Mouse (Mus musculus) midbrain, embryonic 16.5 days (tissue): ENCODE measurements around the gene Fkbp11. TPM values are rescaled to one million over a fixed set of nuclear protein-coding genes. Genes with fewer than 3 reads are reported as not detected.
"Not testable (repeated sequence)": the region's sequence is repeated elsewhere in the genome, so short reads cannot be mapped to it uniquely, and the experiment has no call there.

ENCODE experiments used
- ATAC-seq: fragments of 200-750 bp; cut with Nextera tagmentation; 2 replicates; pipeline ENCODE4 v1.8.0; 2017; ENCODE audit warnings: moderate TSS enrichment
- H3K27ac ChIP-seq: fragments of 300-500 bp; sonication (generic); 2 replicates; pipeline ENCODE4 v1.5.1; 2014; ENCODE audit warnings: mild to moderate bottlenecking, low read length, mixed read lengths
- H3K27me3 ChIP-seq: fragments of 300-500 bp; sonication (generic); 2 replicates; pipeline ENCODE4 v1.6.1; 2014; ENCODE audit warnings: low read depth, low read length, mixed read lengths; ENCODE audit not compliant: control insufficient read depth, insufficient read depth
- H3K36me3 ChIP-seq: fragments of 300-500 bp; sonication (generic); 2 replicates; pipeline ENCODE4 v1.6.1; 2014; ENCODE audit warnings: mild to moderate bottlenecking, low read length, moderate library complexity, mixed read lengths; ENCODE audit not compliant: control insufficient read depth, insufficient read depth
- H3K4me1 ChIP-seq: fragments of 300-500 bp; sonication (generic); 2 replicates; pipeline ENCODE4 v1.6.1; 2014; ENCODE audit warnings: mild to moderate bottlenecking, low read length, mixed read lengths; ENCODE audit not compliant: control insufficient read depth, insufficient read depth
- H3K4me2 ChIP-seq: fragments of 300-500 bp; sonication (generic); 2 replicates; pipeline ENCODE4 v1.6.1; 2014; ENCODE audit warnings: mild to moderate bottlenecking, low read length, mixed read lengths
- H3K4me3 ChIP-seq: fragments of 300-500 bp; sonication (generic); 2 replicates; pipeline ENCODE4 v1.5.1; 2014; ENCODE audit warnings: low read depth, mild to moderate bottlenecking, low read length, moderate library complexity, mixed read lengths
- H3K9ac ChIP-seq: fragments of 300-500 bp; sonication (generic); 2 replicates; pipeline ENCODE4 v1.6.1; 2014; ENCODE audit warnings: low read depth, low read length, mixed read lengths
- H3K9me3 ChIP-seq: fragments of 300-500 bp; sonication (generic); replicated peaks from 2 replicates; pipeline ENCODE4 v1.6.1; 2014; ENCODE audit warnings: mild to moderate bottlenecking, low read length, mixed read lengths; ENCODE audit not compliant: control insufficient read depth, poor library complexity, severe bottlenecking
- WGBS: fragments of 180-500 bp; shearing (Covaris S2); extraction: QIAGEN DNeasy Blood & Tissue Kit; methylation state at CpG from one replicate; pipeline ENCODE4 v1.1.7; 2014; 5-methylcytosine and 5-hydroxymethylcytosine counted together
- polyA plus RNA-seq: library from polyadenylated mRNA; unstranded; fragments of >200 nt; fragmentation: Nextera tagmentation; extraction: Ambion mirVana; gene quantifications from 2 replicates; pipeline ENCODE4 v1.2.1, GENCODE M21; 2015

The Fkbp11 gene
- polyA plus RNA-seq, 1 experiment from 2014 or later, result 4.0 TPM

- H3K9ac ChIP-seq, result no peak overlapping the region
- no peak overlapping the region for H3K4me3 ChIP-seq
- H3K27ac ChIP-seq, result no peak overlapping the region
- ATAC-seq, result no peak
- H3K4me1 ChIP-seq, result no peaks in the 10 kb centered on the region
- H3K27me3 ChIP-seq, result no peaks in the 10 kb centered on the region
- peaks cover 3% of the 10 kb centered on the region; the same call in 1 of the 2 replicates for H3K36me3 ChIP-seq
- H3K4me2 ChIP-seq, result no peak overlapping the region
- 89% methylated on average over 10 of the region's 10 CpGs for WGBS
- H3K9me3 ChIP-seq, result no peaks in the 10 kb centered on the region
Observed at GRCm38 (mm10) chr15:98746344-98746965, 18.5 kb upstream of the Fkbp11 start.

GRCm38 (mm10) chr15:98743863-98744262 is 15.9 kb upstream of the Fkbp11 start:
- H3K36me3 ChIP-seq, result peaks cover 24% of the 10 kb centered on the region
- not testable (repeated sequence) for H3K9me3 ChIP-seq, H3K4me1 ChIP-seq, H3K9ac ChIP-seq, H3K27ac ChIP-seq, H3K4me2 ChIP-seq, H3K4me3 ChIP-seq, ATAC-seq, H3K27me3 ChIP-seq
- 96% methylated on average over 3 of the region's 3 CpGs for WGBS

GRCm38 (mm10) chr15:98742766-98743428 is 14.9 kb upstream of the Fkbp11 start:
- ATAC-seq, result no peak
- H3K36me3 ChIP-seq, result peaks cover 27% of the 10 kb centered on the region
- no peaks in the 10 kb centered on the region for H3K27me3 ChIP-seq
- H3K4me3 ChIP-seq, result no peak overlapping the region
- H3K4me2 ChIP-seq, result no peak overlapping the region
- no peak overlapping the region for H3K27ac ChIP-seq
- H3K4me1 ChIP-seq, result no peaks in the 10 kb centered on the region
- no peak overlapping the region for H3K9ac ChIP-seq
- 90% methylated on average over 8 of the region's 8 CpGs for WGBS
- H3K9me3 ChIP-seq, result no peaks in the 10 kb centered on the region

GRCm38 (mm10) chr15:98740219-98740618 is 12.2 kb upstream of the Fkbp11 start:
- no peak for ATAC-seq
- no peaks in the 10 kb centered on the region for H3K27me3 ChIP-seq
- H3K9ac ChIP-seq, result no peak overlapping the region
- 75% methylated on average over 8 of the region's 8 CpGs for WGBS
- no peaks in the 10 kb centered on the region for H3K4me1 ChIP-seq
- H3K4me2 ChIP-seq, result no peak overlapping the region
- H3K9me3 ChIP-seq, result no peaks in the 10 kb centered on the region
- H3K36me3 ChIP-seq, result peaks cover 39% of the 10 kb centered on the region
- H3K4me3 ChIP-seq, result no peak overlapping the region
- H3K27ac ChIP-seq, result no peak overlapping the region

GRCm38 (mm10) chr15:98738796-98739195 is 10.8 kb upstream of the Fkbp11 start:
- 62% methylated on average over 4 of the region's 4 CpGs for WGBS
- Histone ChIP-seq H3K36me3 (peaks cover 39% of the 10 kb centered on the region), H3K9ac (no peak overlapping the region), H3K4me2 (no peak overlapping the region), H3K4me3 (no peak overlapping the region), H3K4me1 (no peaks in the 10 kb centered on the region), H3K27ac (no peak overlapping the region), H3K9me3 (no peaks in the 10 kb centered on the region), H3K27me3 (no peaks in the 10 kb centered on the region)
- no peak for ATAC-seq

- H3K4me3 ChIP-seq, result no peak overlapping the region
- no peak overlapping the region for H3K9ac ChIP-seq
- no peak overlapping the region for H3K27ac ChIP-seq
- H3K4me1 ChIP-seq, result no peaks in the 10 kb centered on the region
- H3K4me2 ChIP-seq, result no peak overlapping the region
- ATAC-seq, result no peak
- H3K27me3 ChIP-seq, result no peaks in the 10 kb centered on the region
- H3K9me3 ChIP-seq, result no peaks in the 10 kb centered on the region
- peaks cover 39% of the 10 kb centered on the region for H3K36me3 ChIP-seq
Observed at GRCm38 (mm10) chr15:98737881-98738280, 9.9 kb upstream of the Fkbp11 start.

GRCm38 (mm10) chr15:98736521-98736920 is 8.5 kb upstream of the Fkbp11 start:
- no peaks in the 10 kb centered on the region for H3K9me3 ChIP-seq
- H3K9ac ChIP-seq, result no peak overlapping the region
- H3K4me3 ChIP-seq, result no peak overlapping the region
- ATAC-seq, result no peak
- H3K36me3 ChIP-seq, result peaks cover 36% of the 10 kb centered on the region
- H3K4me1 ChIP-seq, result no peaks in the 10 kb centered on the region
- WGBS, result 93% methylated on average over 10 of the region's 10 CpGs
- H3K4me2 ChIP-seq, result no peak overlapping the region
- H3K27ac ChIP-seq, result no peak overlapping the region
- H3K27me3 ChIP-seq, result no peaks in the 10 kb centered on the region

GRCm38 (mm10) chr15:98733976-98734566 is 6.1 kb upstream of the Fkbp11 start:
- H3K27me3 ChIP-seq, result peaks cover 2% of the 10 kb centered on the region
- H3K4me2 ChIP-seq, result no peak overlapping the region
- ATAC-seq, result no peak
- no peak overlapping the region for H3K4me3 ChIP-seq
- no peaks in the 10 kb centered on the region for H3K4me1 ChIP-seq
- no peaks in the 10 kb centered on the region for H3K9me3 ChIP-seq
- H3K27ac ChIP-seq, result no peak overlapping the region
- H3K9ac ChIP-seq, result no peak overlapping the region
- peaks cover 16% of the 10 kb centered on the region for H3K36me3 ChIP-seq
- 92% methylated on average over 5 of the region's 5 CpGs for WGBS

- H3K27me3 ChIP-seq, result peaks cover 2% of the 10 kb centered on the region
- ATAC-seq, result no peak
- 69% methylated on average over 6 of the region's 6 CpGs for WGBS
Observed at GRCm38 (mm10) chr15:98733370-98733769, 5.4 kb upstream of the Fkbp11 start.

More at GRCm38 (mm10) chr15:98733370-98733769, 5.4 kb upstream of the Fkbp11 start:
- Histone ChIP-seq H3K9me3 (no peaks in the 10 kb centered on the region), H3K4me3 (no peak overlapping the region), H3K36me3 (peaks cover 11% of the 10 kb centered on the region; the same call in 1 of the 2 replicates), H3K9ac (no peak overlapping the region), H3K27ac (no peak overlapping the region), H3K4me2 (no peak overlapping the region), H3K4me1 (no peaks in the 10 kb centered on the region)
